Mouse (Mus musculus): ENCODE data around the gene Gas1.

The Gas1 gene

GRCm38 (mm10) chr13:60177106-60177796 is at the start of gene Gas1:
Gene Gas1, minus strand, starts transcription at chr13:60177365.
- DNase-seq (ENCODE audit: low spot score): peak; percentile 82

GRCm38 (mm10) chr13:60226251-60226836 is 49.2 kb upstream of the Gas1 start:
- peak; percentile 22 for DNase-seq (ENCODE audit: low spot score)

GRCm38 (mm10) chr13:60225736-60226135 is 48.6 kb upstream of the Gas1 start:
- DNase-seq (ENCODE audit: low spot score): no peak

GRCm38 (mm10) chr13:60225276-60225675 is 48.1 kb upstream of the Gas1 start:
- DNase-seq (ENCODE audit: low spot score): no peak

GRCm38 (mm10) chr13:60223797-60224196 is 46.6 kb upstream of the Gas1 start:
- DNase-seq (ENCODE audit: low spot score): no peak

- DNase-seq (ENCODE audit: low spot score): no peak
Observed at GRCm38 (mm10) chr13:60222336-60222735, 45.2 kb upstream of the Gas1 start.

- no peak for DNase-seq (ENCODE audit: low spot score)
Observed at GRCm38 (mm10) chr13:60213896-60214295, 36.7 kb upstream of the Gas1 start.

- no peak for DNase-seq (ENCODE audit: low spot score)
Observed at GRCm38 (mm10) chr13:60207135-60207601, 30.0 kb upstream of the Gas1 start.

- DNase-seq (ENCODE audit: low spot score): no peak
Observed at GRCm38 (mm10) chr13:60204746-60205145, 27.6 kb upstream of the Gas1 start.

GRCm38 (mm10) chr13:60193273-60193672 is 16.1 kb upstream of the Gas1 start:
- DNase-seq (ENCODE audit: low spot score): no peak

- no peak for DNase-seq (ENCODE audit: low spot score)
Observed at GRCm38 (mm10) chr13:60189923-60190322, 12.8 kb upstream of the Gas1 start.

- DNase-seq (ENCODE audit: low spot score): no peak
Observed at GRCm38 (mm10) chr13:60188952-60189351, 11.8 kb upstream of the Gas1 start.

GRCm38 (mm10) chr13:60187276-60187675 is 10.1 kb upstream of the Gas1 start:
- DNase-seq (ENCODE audit: low spot score): no peak

GRCm38 (mm10) chr13:60182346-60182745 is 5.2 kb upstream of the Gas1 start:
- no peak for DNase-seq (ENCODE audit: low spot score)

- no peak for DNase-seq (ENCODE audit: low spot score)
Observed at GRCm38 (mm10) chr13:60179641-60180040, 2.5 kb upstream of the Gas1 start.

GRCm38 (mm10) chr13:60178416-60178815 is 1.3 kb upstream of the Gas1 start:
- DNase-seq (ENCODE audit: low spot score): peak; percentile 89

GRCm38 (mm10) chr13:60177797-60178110 is 589 bp upstream of the Gas1 start:
- DNase-seq (ENCODE audit: low spot score): no peak

GRCm38 (mm10) chr13:60176776-60177105 is 424 bp downstream of the Gas1 start:
- no peak for DNase-seq (ENCODE audit: low spot score)

GRCm38 (mm10) chr13:60176136-60176775 is 909 bp downstream of the Gas1 start:
- peak; percentile 41 for DNase-seq (ENCODE audit: low spot score)

GRCm38 (mm10) chr13:60175490-60176135 is 1.6 kb downstream of the Gas1 start:
- peak; percentile 32 for DNase-seq (ENCODE audit: low spot score)

GRCm38 (mm10) chr13:60174953-60175352 is 2.2 kb downstream of the Gas1 start:
- no peak for DNase-seq (ENCODE audit: low spot score)

- DNase-seq (ENCODE audit: low spot score): no peak
Observed at GRCm38 (mm10) chr13:60173591-60174524, 3.3 kb downstream of the Gas1 start.

Data from ovary, postnatal 10 days (tissue).